Mouse (Mus musculus): ENCODE data around the gene Ctr9. TPM values are rescaled to one million over a fixed set of nuclear protein-coding genes. Genes with fewer than 3 reads are reported as not detected.

Gene Ctr9
- 53.6 and 58.3 TPM in 2 replicates for polyA plus RNA-seq (2014; fragmentation: Nextera tagmentation; extraction: Ambion mirVana)

- ATAC-seq (replicated peaks; ENCODE audit: low FRiP score) (peak; percentile 93), DNase-seq (ENCODE audit: low spot score) (peak; percentile 95)
- Histone ChIP-seq H3K9ac (ENCODE audit: low read depth, low read length) (peak within 1 kb of the TSS; percentile 84), H3K9me3 (ENCODE audit: control insufficient read depth, low read length) (no peaks in the 10 kb centered on the region), H3K4me1 (replicated peaks; ENCODE audit: control insufficient read depth, insufficient read depth, low read length) (peaks cover 16% of the 10 kb centered on the region; the same call in 1 of the 2 replicates), H3K4me2 (peak within 1 kb of the TSS; percentile 90), H3K36me3 (ENCODE audit: control insufficient read depth, insufficient read depth, low read length) (peaks cover 5% of the 10 kb centered on the region; the same call in 1 of the 2 replicates), H3K27ac (ENCODE audit: low read depth, low read length) (peak within 1 kb of the TSS; percentile 96), H3K4me3 (ENCODE audit: low read depth, low read length) (peak within 1 kb of the TSS; percentile 94), H3K27me3 (replicated peaks; ENCODE audit: control insufficient read depth, insufficient read depth, low read length) (no peaks in the 10 kb centered on the region)
- WGBS = 6% methylated on average over 45 of the region's 45 CpGs
These were observed at the start of gene Ctr9 for GRCm38 (mm10) chr7:111028281-111029045. Ctr9 (plus strand) TSS chr7:111028951.

DNA sequence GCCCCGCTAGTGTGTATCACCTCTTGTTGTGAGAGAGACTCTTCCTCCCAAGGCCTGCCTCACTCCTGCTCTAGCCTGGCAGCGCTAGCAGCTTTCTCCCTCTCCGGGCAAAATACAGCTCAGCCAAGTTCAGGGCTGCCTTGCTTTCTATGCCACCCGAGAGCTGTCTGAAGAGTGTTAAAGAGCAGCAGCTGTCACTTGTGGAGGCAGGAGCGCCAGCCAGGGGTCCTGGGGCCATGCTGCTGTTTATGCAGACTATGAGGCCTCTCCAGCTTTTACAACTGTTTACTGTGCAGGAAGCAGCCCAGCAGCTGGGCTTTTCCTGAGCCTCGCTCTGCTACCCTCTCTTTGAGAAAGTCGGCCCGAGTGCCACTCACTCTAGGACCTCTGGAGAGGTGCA is 47.7 kb upstream of the Ctr9 start:
- Histone ChIP-seq H3K4me3 (ENCODE audit: low read depth, low read length) (no peak overlapping the region), H3K27me3 (replicated peaks; ENCODE audit: control insufficient read depth, insufficient read depth, low read length) (no peaks in the 10 kb centered on the region), H3K9ac (ENCODE audit: low read depth, low read length) (no peak overlapping the region), H3K36me3 (ENCODE audit: control insufficient read depth, insufficient read depth, low read length) (no peaks in the 10 kb centered on the region), H3K4me2 (peak overlapping the region; percentile 37), H3K27ac (ENCODE audit: low read depth, low read length) (peak overlapping the region; percentile 61), H3K9me3 (ENCODE audit: control insufficient read depth, low read length) (no peaks in the 10 kb centered on the region), H3K4me1 (replicated peaks; ENCODE audit: control insufficient read depth, insufficient read depth, low read length) (peaks cover 12% of the 10 kb centered on the region)
- ATAC-seq (replicated peaks; ENCODE audit: low FRiP score) = no peak
- DNase-seq (ENCODE audit: low spot score) = no peak
- WGBS = 65% methylated on average over 8 of the region's 8 CpGs

DNA sequence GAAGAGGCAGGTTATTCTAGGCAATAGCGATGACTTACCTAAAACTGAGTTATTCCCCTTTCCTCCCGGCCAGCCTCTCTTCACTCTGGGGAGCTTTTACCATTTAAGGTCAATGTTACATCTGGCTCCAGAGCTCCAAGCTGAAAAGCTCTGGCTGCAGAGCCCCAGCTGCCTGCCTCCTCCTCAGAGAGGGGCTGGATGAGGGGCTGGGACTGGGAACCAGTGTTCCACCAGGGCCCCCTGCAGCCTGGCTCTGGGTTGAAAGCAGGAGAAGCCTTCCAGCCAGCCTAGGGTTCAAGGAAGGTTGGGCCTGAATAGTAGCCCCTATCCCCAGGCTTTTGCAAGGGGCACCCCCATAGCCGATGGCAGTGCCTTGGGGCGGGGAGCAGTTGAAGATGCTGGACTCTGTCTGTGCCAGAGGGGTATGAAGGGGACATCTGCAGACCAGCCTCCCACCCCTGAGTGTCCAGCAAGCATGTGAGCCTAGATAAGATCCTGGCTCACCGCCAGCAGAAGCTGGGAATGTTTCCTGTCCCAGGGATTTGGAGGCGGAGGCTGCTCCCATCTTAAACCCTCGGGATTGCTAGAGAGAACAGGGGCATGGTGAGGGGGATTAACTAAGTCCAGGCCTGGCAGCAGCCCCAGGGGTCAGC is 46.6 kb upstream of the Ctr9 start, which contains the start of gene Mrvi1:
TSS of gene Mrvi1 (minus strand) at position 409 of the 653 bp plus-strand sequence.
- DNase-seq (ENCODE audit: low spot score) = no peak
- Histone ChIP-seq H3K9ac (ENCODE audit: low read depth, low read length) (peak within 1 kb of the TSS; percentile 12; the same call in 1 of the 2 replicates), H3K4me1 (replicated peaks; ENCODE audit: control insufficient read depth, insufficient read depth, low read length) (peaks cover 9% of the 10 kb centered on the region), H3K27ac (ENCODE audit: low read depth, low read length) (peak within 1 kb of the TSS; percentile 61), H3K27me3 (replicated peaks; ENCODE audit: control insufficient read depth, insufficient read depth, low read length) (no peaks in the 10 kb centered on the region), H3K4me2 (peak within 1 kb of the TSS; percentile 37), H3K36me3 (ENCODE audit: control insufficient read depth, insufficient read depth, low read length) (no peaks in the 10 kb centered on the region), H3K9me3 (ENCODE audit: control insufficient read depth, low read length) (no peaks in the 10 kb centered on the region), H3K4me3 (ENCODE audit: low read depth, low read length) (peak within 1 kb of the TSS; percentile 21; the same call in 1 of the 2 replicates)
- 47% methylated on average over 7 of the region's 7 CpGs for WGBS
- 0 out of 2 replicates have a peak, but pooled peaks have one; percentile 18 for ATAC-seq (replicated peaks; ENCODE audit: low FRiP score)

DNA sequence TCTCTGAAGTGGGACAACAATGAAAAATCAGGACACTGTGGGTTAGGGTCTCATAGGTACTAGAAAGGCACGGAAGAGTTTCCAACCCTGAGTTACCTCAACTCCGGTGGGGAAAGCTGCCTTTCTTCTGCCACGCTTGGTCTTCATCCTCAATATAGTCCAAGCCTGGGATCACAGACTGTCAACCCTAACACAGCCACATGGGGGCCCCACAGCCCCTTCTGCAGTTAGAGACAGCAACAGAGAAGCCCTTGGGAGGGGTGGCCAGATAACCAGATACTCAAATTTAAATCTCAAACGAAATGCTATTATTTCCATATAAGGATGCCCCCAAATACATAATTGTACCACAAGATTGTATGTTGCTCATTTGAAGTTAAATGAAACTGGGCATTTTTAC is 46.0 kb upstream of the Ctr9 start:
- WGBS = 45% methylated on average over 4 of the region's 4 CpGs
- H3K4me1 ChIP-seq (replicated peaks; ENCODE audit: control insufficient read depth, insufficient read depth, low read length) = peaks cover 8% of the 10 kb centered on the region
- no peaks in the 10 kb centered on the region for H3K27me3 ChIP-seq (replicated peaks; ENCODE audit: control insufficient read depth, insufficient read depth, low read length)
- DNase-seq (ENCODE audit: low spot score) (no peak), ATAC-seq (replicated peaks; ENCODE audit: low FRiP score) (peak; percentile 63; the same call in 1 of the 2 replicates)
- H3K9ac ChIP-seq (ENCODE audit: low read depth, low read length) = no peak overlapping the region
- no peak overlapping the region for H3K27ac ChIP-seq (ENCODE audit: low read depth, low read length)
- H3K9me3 ChIP-seq (ENCODE audit: control insufficient read depth, low read length) = no peaks in the 10 kb centered on the region
- H3K36me3 ChIP-seq (ENCODE audit: control insufficient read depth, insufficient read depth, low read length) = no peaks in the 10 kb centered on the region
- H3K4me2 ChIP-seq = no peak overlapping the region
- no peak overlapping the region for H3K4me3 ChIP-seq (ENCODE audit: low read depth, low read length)

- 72% methylated on average over 5 of the region's 5 CpGs for WGBS
- Histone ChIP-seq H3K4me1 (replicated peaks; ENCODE audit: control insufficient read depth, insufficient read depth, low read length) (peaks cover 8% of the 10 kb centered on the region), H3K4me3 (ENCODE audit: low read depth, low read length) (no peak overlapping the region), H3K27ac (ENCODE audit: low read depth, low read length) (no peak overlapping the region; the same call in 1 of the 2 replicates), H3K4me2 (no peak overlapping the region), H3K27me3 (replicated peaks; ENCODE audit: control insufficient read depth, insufficient read depth, low read length) (no peaks in the 10 kb centered on the region), H3K36me3 (ENCODE audit: control insufficient read depth, insufficient read depth, low read length) (no peaks in the 10 kb centered on the region), H3K9ac (ENCODE audit: low read depth, low read length) (no peak overlapping the region), H3K9me3 (ENCODE audit: control insufficient read depth, low read length) (no peaks in the 10 kb centered on the region)
- DNase-seq (ENCODE audit: low spot score) (no peak), ATAC-seq (replicated peaks; ENCODE audit: low FRiP score) (no peak)
These were observed 45.1 kb upstream of the Ctr9 start for GRCm38 (mm10) chr7:110983621-110984020.

DNA sequence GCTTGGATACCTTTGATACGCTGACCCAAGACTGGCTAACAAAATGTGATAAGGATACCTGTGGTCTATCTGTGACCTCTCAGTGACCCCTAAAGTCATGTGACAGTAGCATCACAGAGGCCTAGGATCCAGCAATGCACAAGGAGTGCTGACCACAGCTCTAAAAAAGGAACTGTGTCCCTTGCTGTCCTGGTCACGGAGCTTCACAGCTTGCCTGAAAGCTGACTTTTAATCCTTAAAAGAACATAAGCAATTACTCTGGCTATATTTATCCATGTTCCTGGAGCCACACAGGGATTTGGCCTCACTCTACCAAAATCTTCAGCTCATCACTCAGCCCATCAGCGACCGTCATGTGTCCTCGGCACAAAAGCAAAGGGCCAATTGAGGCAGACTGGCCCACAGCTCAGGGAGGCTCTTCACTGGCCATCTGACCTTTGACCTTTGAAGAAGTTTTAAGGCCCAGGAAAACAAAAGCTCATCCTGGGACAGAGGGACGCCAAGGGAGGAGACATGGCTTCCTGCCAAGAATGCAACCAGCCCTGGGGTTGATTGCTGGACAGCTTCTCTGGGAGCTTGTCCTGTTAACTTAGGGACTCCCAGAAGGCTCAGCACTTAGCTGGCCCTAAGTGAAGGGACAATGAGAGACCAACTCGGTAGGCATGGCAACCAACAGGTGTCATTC is 43.0 kb upstream of the Ctr9 start:
- H3K9me3 ChIP-seq (ENCODE audit: control insufficient read depth, low read length) = no peaks in the 10 kb centered on the region
- ATAC-seq (replicated peaks; ENCODE audit: low FRiP score) = no peak
- no peak overlapping the region for H3K9ac ChIP-seq (ENCODE audit: low read depth, low read length)
- no peaks in the 10 kb centered on the region for H3K36me3 ChIP-seq (ENCODE audit: control insufficient read depth, insufficient read depth, low read length)
- H3K4me1 ChIP-seq (replicated peaks; ENCODE audit: control insufficient read depth, insufficient read depth, low read length) = peaks cover 13% of the 10 kb centered on the region
- H3K27ac ChIP-seq (ENCODE audit: low read depth, low read length) = no peak overlapping the region
- H3K27me3 ChIP-seq (replicated peaks; ENCODE audit: control insufficient read depth, insufficient read depth, low read length) = no peaks in the 10 kb centered on the region
- 81% methylated on average over 7 of the region's 7 CpGs for WGBS
- no peak for DNase-seq (ENCODE audit: low spot score)
- H3K4me3 ChIP-seq (ENCODE audit: low read depth, low read length) = no peak overlapping the region
- H3K4me2 ChIP-seq = no peak overlapping the region

DNA sequence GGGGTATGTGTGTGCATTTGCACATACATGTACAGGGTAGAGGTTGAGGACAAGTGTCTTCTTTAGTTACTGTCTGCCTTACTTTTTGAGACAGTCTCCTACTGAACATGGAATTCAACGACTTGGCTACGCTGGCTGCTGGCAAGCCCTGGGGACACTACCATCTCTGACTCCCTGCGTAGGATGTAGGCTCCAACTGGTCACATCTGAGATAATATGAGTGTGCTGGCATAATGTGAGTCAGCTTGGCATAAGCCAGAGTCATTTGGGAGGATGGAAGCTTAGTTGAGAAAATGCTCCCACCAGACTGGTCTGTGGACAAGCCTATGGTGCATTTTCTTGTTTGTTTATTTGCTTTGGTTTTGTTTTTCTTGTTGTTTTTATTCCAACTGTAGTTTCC is 40.7 kb upstream of the Ctr9 start:
- Histone ChIP-seq H3K9ac (ENCODE audit: low read depth, low read length) (no peak overlapping the region), H3K36me3 (ENCODE audit: control insufficient read depth, insufficient read depth, low read length) (no peaks in the 10 kb centered on the region), H3K4me1 (replicated peaks; ENCODE audit: control insufficient read depth, insufficient read depth, low read length) (peaks cover 19% of the 10 kb centered on the region), H3K4me2 (no peak overlapping the region), H3K4me3 (ENCODE audit: low read depth, low read length) (no peak overlapping the region), H3K27me3 (replicated peaks; ENCODE audit: control insufficient read depth, insufficient read depth, low read length) (no peaks in the 10 kb centered on the region), H3K27ac (ENCODE audit: low read depth, low read length) (no peak overlapping the region), H3K9me3 (ENCODE audit: control insufficient read depth, low read length) (no peaks in the 10 kb centered on the region)
- 89% methylated on average over 3 of the region's 3 CpGs for whole genome bisulfite sequencing
- DNase-seq (ENCODE audit: low spot score) (no peak), ATAC-seq (replicated peaks; ENCODE audit: low FRiP score) (no peak)

GRCm38 (mm10) chr7:110989286-110989879 is 39.4 kb upstream of the Ctr9 start:
- ATAC-seq (replicated peaks; ENCODE audit: low FRiP score) = no peak
- Histone ChIP-seq H3K9me3 (ENCODE audit: control insufficient read depth, low read length) (no peaks in the 10 kb centered on the region), H3K9ac (ENCODE audit: low read depth, low read length) (no peak overlapping the region), H3K36me3 (ENCODE audit: control insufficient read depth, insufficient read depth, low read length) (no peaks in the 10 kb centered on the region), H3K4me3 (ENCODE audit: low read depth, low read length) (no peak overlapping the region), H3K4me1 (replicated peaks; ENCODE audit: control insufficient read depth, insufficient read depth, low read length) (peaks cover 15% of the 10 kb centered on the region), H3K27me3 (replicated peaks; ENCODE audit: control insufficient read depth, insufficient read depth, low read length) (no peaks in the 10 kb centered on the region), H3K27ac (ENCODE audit: low read depth, low read length) (no peak overlapping the region), H3K4me2 (no peak overlapping the region)
- 61% methylated on average over 5 of the region's 5 CpGs for WGBS
- no peak for DNase-seq (ENCODE audit: low spot score)

Data from liver, embryonic 11.5 days (tissue).